Mouse (Mus musculus): ENCODE measurements around the gene AA986860. TPM values are rescaled to one million over a fixed set of nuclear protein-coding genes. Genes with fewer than 3 reads are reported as not detected.

AA986860 gene
- polyA plus RNA-seq, 1 experiment from 2014 or later, result 0.75 TPM

DNA sequence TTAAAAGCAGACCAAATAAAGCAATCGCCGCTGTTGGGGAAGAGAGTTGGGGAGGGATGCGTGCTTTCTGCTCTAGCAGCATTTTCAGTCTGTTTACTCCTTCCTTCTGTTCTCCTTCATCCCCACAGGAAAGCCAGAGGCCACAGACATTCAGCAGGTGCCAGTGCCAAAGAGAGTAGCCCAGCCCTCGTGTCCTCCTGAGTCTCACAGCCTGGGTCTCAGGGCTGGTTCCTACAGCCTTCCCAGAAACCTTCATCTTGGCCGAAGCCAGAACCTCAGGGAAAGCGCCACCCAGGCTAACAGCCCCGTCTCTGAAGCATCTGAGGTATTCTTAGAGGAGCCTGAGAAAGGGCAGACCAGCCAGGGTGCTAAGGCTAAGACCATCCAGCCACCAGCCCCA is 10.4 kb downstream of the AA986860 start:
- H3K79me2 ChIP-seq (ENCODE audit: inconsistent target), result no peaks in the 10 kb centered on the region
- WGBS (ENCODE audit: missing documents), result 93% methylated on average over 7 of the region's 7 CpGs
- no peak overlapping the region for H3K27ac ChIP-seq
- H3K4me3 ChIP-seq (ENCODE audit: inconsistent target), result no peak overlapping the region
- H3K36me3 ChIP-seq (ENCODE audit: inconsistent target), result no peaks in the 10 kb centered on the region

DNA sequence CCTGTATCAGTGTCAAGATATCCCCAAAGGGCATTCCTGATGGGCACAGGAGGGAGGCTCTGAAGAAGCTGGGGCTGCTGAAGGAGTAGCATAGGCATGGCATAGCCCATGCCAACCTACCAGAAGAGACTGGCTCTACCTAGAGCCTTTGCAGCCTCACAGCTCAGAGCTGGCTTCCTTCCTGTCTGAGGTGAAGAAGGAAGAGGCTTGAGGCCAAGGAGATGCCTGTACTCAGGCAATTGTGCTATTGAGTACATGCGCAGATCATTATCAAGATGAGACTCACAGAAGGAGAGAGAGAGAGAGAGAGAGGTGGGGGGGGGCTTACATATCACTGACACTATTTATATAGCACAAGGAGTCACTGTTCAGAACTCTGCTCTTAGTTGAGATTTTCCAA is 12.0 kb downstream of the AA986860 start:
- WGBS (ENCODE audit: missing documents), result 50% methylated on average over 1 of the region's 1 CpGs
- no peak overlapping the region for H3K27ac ChIP-seq
- no peaks in the 10 kb centered on the region for H3K79me2 ChIP-seq (ENCODE audit: inconsistent target)
- H3K36me3 ChIP-seq (ENCODE audit: inconsistent target), result no peaks in the 10 kb centered on the region
- no peak overlapping the region for H3K4me3 ChIP-seq (ENCODE audit: inconsistent target)

DNA sequence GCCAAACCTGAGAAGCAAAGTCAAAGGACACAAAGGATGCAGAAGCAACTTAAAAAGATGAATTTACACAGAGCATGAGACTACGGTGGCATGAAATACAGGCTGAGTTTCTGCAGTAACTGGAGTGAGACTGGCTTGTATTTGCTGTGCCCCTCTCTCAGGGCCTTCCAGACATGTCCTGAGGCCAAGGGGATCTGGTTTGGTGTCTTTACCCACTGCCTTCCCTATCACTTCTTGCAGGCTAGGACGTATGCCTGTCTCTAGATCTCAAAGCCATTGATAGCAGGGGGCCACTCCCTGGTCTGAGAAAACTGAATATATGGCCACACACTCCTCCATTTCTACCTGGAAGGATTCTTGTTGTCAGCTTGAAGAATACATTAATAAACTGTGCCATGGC is 12.4 kb downstream of the AA986860 start:
- no peak overlapping the region for H3K27ac ChIP-seq
- 80% methylated on average over 2 of the region's 2 CpGs for WGBS (ENCODE audit: missing documents)
- no peaks in the 10 kb centered on the region for H3K36me3 ChIP-seq (ENCODE audit: inconsistent target)
- no peaks in the 10 kb centered on the region for H3K79me2 ChIP-seq (ENCODE audit: inconsistent target)
- no peak overlapping the region for H3K4me3 ChIP-seq (ENCODE audit: inconsistent target)

DNA sequence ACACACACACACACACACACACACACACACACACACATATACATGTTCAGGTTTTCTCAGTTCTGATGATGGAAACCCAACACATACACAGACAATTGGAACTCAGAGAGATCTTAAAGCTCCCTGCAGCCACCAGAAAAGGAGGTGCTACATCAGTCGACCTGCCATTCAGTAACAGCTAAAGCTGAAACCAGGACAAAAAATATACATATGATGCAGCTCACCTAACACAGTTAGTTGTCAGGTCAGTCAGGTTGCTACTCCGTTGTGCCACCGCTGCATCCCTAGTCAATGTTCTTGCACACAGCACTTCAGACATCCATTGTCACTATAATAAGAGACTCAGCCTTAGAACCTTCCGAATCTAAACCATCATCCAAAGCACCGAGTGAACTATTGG is 13.2 kb downstream of the AA986860 start:
- no peak overlapping the region for H3K27ac ChIP-seq
- H3K4me3 ChIP-seq (ENCODE audit: inconsistent target), result no peak overlapping the region
- H3K79me2 ChIP-seq (ENCODE audit: inconsistent target), result no peaks in the 10 kb centered on the region
- 94% methylated on average over 5 of the region's 5 CpGs for WGBS (ENCODE audit: missing documents)
- no peaks in the 10 kb centered on the region for H3K36me3 ChIP-seq (ENCODE audit: inconsistent target)

DNA sequence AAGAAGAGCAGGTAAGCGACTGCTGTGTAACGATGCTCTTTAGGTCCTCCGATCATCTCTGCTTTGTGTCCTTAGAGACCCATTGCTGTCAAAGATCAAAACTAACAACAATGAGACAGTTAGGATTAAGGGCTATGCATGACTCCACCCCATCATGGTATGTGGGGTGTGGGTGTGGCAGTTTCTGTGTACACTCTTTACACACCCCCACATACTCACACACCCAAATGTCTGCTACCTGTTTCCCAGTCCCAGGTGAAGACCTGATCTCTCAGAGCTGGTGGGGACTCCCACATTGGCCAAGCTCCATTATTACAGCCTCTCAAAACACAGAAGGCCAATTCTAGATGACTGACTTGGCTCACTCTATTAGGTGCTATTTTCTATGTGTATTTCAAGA is 13.8 kb downstream of the AA986860 start:
- Histone ChIP-seq H3K4me3 (ENCODE audit: inconsistent target) (no peak overlapping the region), H3K27ac (no peak overlapping the region), H3K36me3 (ENCODE audit: inconsistent target) (no peaks in the 10 kb centered on the region), H3K79me2 (ENCODE audit: inconsistent target) (no peaks in the 10 kb centered on the region)
- 96% methylated on average over 3 of the region's 3 CpGs for WGBS (ENCODE audit: missing documents)

DNA sequence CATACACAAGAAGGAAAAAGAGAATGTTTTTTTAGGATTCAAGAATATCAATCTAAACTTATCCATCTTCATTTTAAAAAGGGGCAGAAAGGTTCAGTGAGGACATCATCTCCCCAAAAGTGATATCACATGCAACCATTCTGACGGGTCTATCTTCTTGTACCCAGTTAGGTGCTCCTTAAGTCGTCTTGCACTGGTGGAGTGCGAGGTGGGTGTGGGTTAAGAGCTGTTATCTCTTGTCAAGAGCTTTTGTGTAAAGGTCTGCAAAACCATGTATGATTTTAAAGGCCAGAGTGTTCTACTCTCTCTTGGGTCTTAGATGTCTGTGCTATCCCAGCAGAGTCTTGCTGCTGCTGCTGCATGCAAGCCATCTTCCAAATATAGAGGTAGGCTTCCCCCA is 15.0 kb downstream of the AA986860 start:
- H3K36me3 ChIP-seq (ENCODE audit: inconsistent target), result no peaks in the 10 kb centered on the region
- no peak overlapping the region for H3K27ac ChIP-seq
- no peak overlapping the region for H3K4me3 ChIP-seq (ENCODE audit: inconsistent target)
- H3K79me2 ChIP-seq (ENCODE audit: inconsistent target), result no peaks in the 10 kb centered on the region
- WGBS (ENCODE audit: missing documents), result 91% methylated on average over 3 of the region's 3 CpGs

DNA sequence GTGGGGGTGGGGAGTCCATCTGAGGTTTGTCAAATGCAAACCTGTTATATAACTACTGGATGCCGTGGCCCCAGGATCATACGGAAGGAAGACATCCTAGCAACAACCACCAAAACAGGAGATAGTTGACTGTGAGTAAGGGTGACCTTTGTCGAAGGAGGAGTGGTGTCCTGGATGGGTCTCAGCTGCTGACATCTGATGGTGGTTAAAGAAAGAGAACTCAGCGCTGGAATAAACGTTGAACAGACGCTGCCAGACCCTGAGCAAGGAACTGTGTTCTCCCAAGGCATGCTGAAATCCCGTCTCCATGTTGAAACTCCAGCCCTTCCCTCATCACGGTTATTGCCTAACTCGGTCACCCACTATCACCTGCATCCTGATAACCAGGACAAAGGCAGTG is 27.9 kb downstream of the AA986860 start:
- WGBS (ENCODE audit: missing documents), result 86% methylated on average over 9 of the region's 9 CpGs
- H3K4me3 ChIP-seq (ENCODE audit: inconsistent target), result no peak overlapping the region
- H3K79me2 ChIP-seq (ENCODE audit: inconsistent target), result no peaks in the 10 kb centered on the region
- no peaks in the 10 kb centered on the region for H3K36me3 ChIP-seq (ENCODE audit: inconsistent target)
- H3K27ac ChIP-seq, result no peak overlapping the region

DNA sequence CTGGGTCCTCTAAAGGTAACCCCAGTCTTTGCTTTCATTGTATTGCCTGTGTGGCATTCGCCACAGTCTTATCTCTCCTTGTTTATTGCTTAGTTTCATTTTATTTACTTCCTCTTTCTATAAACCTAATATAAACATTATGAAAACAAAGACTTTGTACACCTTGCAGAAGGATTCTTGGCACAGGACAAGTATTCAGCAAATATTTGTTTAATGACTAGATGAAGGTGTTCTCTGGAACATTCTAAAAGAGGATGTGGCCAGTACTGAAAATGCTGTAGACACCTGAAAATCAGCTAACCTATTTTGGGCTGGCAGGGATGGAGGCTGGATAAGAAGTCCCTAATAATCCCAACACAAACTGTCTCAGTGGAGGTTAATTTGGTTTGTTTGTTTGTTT is 29.8 kb downstream of the AA986860 start:
- Histone ChIP-seq H3K27ac (no peak overlapping the region), H3K79me2 (ENCODE audit: inconsistent target) (no peaks in the 10 kb centered on the region), H3K4me3 (ENCODE audit: inconsistent target) (no peak overlapping the region), H3K36me3 (ENCODE audit: inconsistent target) (no peaks in the 10 kb centered on the region)
- 80% methylated on average over 1 of the region's 1 CpGs for WGBS (ENCODE audit: missing documents)

DNA sequence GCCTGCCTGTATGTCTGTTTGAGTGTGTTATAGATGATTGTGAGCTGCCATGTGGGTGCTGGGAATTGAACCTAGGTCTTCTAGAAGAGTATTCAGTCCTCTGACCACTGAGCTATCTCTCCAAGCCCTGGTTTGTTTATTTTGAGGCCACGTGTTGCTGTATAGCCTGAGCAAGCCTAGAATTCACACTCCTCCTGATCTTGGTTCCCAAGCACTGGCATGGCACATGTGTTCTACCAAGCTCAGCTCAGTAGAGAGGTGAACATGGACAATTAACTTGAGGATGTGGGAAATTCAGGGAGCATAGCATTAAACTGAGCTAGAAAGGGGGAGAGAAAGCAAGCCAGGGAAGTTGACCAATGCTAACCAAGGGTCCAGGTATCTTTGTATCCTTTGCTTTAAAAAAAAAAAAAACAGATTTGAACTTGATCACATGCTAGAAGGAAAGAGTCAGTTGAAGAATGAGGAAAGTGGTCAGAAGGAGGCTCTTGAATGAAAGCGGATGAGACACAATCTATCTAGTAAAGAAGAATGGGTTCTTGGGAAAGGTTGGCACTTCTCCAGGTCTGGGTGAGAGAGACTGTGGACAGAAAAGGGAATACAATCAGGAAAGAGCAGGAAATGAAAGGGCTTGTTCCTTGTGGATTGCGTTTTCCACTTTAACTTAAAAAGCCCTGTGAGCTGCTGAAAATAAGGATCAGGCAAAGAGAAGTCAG is 30.4 kb downstream of the AA986860 start:
- Histone ChIP-seq H3K27ac (no peak overlapping the region), H3K79me2 (ENCODE audit: inconsistent target) (no peaks in the 10 kb centered on the region), H3K36me3 (ENCODE audit: inconsistent target) (no peaks in the 10 kb centered on the region), H3K4me3 (ENCODE audit: inconsistent target) (no peak overlapping the region)
- 92% methylated on average over 3 of the region's 3 CpGs for WGBS (ENCODE audit: missing documents)

DNA sequence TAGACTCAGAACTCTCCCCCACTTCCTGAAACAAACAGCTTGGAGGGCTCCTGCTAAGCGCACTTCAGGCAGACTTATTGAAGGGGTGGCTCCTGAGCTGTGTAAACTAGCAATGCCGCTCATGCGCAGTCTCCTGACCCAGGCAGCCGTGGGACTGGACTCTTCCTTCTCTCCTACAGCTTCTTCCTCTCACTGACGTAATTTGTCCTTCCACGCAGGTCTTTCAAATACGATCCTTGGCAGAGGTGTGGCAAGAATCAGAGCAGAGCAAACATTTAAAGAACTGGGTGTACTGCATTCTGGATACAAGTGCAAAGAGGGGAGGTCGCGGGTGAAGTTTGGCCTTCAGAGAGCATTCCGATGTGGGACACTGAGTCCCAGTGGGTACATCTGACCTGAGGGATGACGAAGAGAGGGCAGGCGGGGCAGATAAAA is 32.3 kb downstream of the AA986860 start:
- Histone ChIP-seq H3K79me2 (ENCODE audit: inconsistent target) (no peaks in the 10 kb centered on the region), H3K4me3 (ENCODE audit: inconsistent target) (no peak overlapping the region), H3K36me3 (ENCODE audit: inconsistent target) (no peaks in the 10 kb centered on the region), H3K27ac (no peak overlapping the region)
- WGBS (ENCODE audit: missing documents), result 65% methylated on average over 12 of the region's 12 CpGs

DNA sequence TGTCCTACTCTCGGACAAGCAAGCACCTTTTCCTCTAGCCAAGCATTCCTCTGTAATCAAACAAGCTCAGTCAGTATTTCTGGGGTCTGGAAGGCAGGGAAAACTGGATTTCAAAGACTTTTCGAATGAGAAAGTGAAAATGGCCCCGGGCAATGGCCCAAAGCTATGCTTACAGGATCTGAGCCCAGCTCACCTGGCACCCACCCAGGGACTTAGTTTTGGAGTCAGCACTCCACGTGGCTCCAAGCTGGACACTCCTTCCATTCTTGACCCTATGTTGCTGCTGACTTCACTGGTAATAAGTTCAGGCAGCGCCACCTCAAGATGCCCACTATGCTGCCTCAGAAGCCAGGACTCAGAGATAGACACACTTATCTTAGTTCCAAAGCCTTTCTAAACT is 35.3 kb downstream of the AA986860 start:
- 91% methylated on average over 5 of the region's 5 CpGs for WGBS (ENCODE audit: missing documents)
- Histone ChIP-seq H3K4me3 (ENCODE audit: inconsistent target) (no peak overlapping the region), H3K36me3 (ENCODE audit: inconsistent target) (no peaks in the 10 kb centered on the region), H3K27ac (no peak overlapping the region), H3K79me2 (ENCODE audit: inconsistent target) (no peaks in the 10 kb centered on the region)

DNA sequence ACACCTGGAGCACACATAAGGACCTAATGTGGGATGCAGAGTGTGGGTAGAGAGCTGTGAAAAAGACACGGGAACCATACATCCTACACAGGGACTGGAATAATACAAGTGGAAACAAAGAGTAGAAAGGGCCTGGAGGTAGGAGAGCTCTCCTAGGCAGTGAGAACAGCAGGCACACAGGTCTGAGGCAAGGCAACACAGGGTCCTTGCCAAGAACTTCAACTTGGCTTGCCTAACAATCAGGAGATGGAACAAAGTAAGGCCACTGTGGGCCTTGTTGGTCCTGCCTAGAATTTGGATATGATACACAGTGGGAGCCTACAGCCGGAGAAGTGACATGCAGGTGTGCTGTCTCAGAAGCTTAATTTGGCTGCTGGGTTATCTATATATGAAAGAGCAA is 38.1 kb downstream of the AA986860 start:
- 100% methylated on average over 2 of the region's 2 CpGs for WGBS (ENCODE audit: missing documents)
- Histone ChIP-seq H3K27ac (no peak overlapping the region), H3K4me3 (ENCODE audit: inconsistent target) (no peak overlapping the region), H3K36me3 (ENCODE audit: inconsistent target) (no peaks in the 10 kb centered on the region), H3K79me2 (ENCODE audit: inconsistent target) (no peaks in the 10 kb centered on the region)

DNA sequence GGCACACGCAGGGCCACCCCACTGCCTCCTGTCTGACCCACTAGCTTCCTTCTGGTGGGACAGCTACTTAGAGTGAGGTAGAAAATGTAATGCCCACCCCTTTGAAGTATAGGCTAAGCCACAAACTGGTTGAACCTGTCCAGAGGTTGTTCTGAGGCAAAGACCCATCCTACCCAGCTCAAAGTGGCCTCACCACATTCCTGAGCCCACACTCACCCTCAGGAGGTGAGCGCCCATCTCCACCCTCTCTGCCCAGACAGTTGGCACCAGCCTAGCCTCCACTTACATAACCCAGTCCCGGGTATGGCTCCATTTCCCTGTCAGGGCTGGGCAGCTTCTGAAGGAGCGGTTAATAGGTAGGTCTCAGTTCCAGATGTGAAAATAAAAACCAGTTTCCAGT is 38.7 kb downstream of the AA986860 start:
- WGBS (ENCODE audit: missing documents), result 88% methylated on average over 4 of the region's 4 CpGs
- H3K4me3 ChIP-seq (ENCODE audit: inconsistent target), result no peak overlapping the region
- no peaks in the 10 kb centered on the region for H3K36me3 ChIP-seq (ENCODE audit: inconsistent target)
- H3K27ac ChIP-seq, result no peak overlapping the region
- H3K79me2 ChIP-seq (ENCODE audit: inconsistent target), result no peaks in the 10 kb centered on the region

DNA sequence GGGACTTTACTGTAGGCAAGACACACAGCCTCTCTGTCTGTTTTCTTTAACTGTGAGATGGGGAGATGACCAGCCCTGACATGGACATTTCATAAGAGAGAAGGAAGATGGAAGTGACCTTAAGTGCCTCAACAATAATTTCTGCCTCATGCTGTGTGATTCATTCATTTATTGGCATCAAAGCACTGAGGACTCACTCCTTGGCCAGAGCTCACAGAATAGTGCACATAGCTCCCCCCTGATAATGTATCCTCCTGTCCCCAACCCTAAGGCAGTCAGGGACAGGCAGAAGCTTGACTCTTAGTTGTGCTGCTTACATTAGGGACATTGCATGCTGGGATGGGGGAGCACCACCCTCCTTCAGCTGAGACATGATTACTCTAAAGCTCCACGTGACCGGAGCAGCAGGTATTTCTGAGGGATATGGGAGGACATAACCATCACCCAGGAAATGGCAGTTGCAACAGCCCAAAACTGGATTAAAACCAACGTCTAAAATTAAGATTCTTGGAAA is 39.3 kb downstream of the AA986860 start:
- Histone ChIP-seq H3K4me3 (ENCODE audit: inconsistent target) (no peak overlapping the region), H3K27ac (no peak overlapping the region), H3K79me2 (ENCODE audit: inconsistent target) (no peaks in the 10 kb centered on the region), H3K36me3 (ENCODE audit: inconsistent target) (no peaks in the 10 kb centered on the region)
- WGBS (ENCODE audit: missing documents), result 82% methylated on average over 3 of the region's 3 CpGs

DNA sequence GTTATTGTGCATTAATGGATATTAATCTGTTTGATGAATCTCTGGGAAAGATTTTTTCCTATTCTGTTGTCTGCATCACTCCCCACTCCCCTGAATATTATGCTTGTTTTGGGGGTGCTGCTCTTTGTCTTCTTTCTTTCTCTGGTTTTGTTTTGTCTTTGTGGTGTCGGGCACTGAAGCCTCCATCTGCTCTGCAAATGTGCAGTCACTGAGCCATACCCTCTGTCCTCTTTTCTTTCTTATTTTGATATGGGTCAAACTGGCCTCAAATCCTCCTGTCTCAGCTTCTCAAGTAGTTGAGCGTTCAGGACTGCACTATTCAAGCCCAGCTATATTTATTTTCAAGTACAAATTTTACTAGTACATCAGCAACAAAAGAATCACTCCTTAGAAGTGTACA is 43.5 kb downstream of the AA986860 start:
- H3K27ac ChIP-seq, result no peak overlapping the region

More for the DNA sequence above, 43.5 kb downstream of the AA986860 start:
- H3K79me2 ChIP-seq (ENCODE audit: inconsistent target), result no peaks in the 10 kb centered on the region
- WGBS (ENCODE audit: missing documents), result 83% methylated on average over 2 of the region's 2 CpGs
- no peak overlapping the region for H3K4me3 ChIP-seq (ENCODE audit: inconsistent target)
- H3K36me3 ChIP-seq (ENCODE audit: inconsistent target), result no peaks in the 10 kb centered on the region

Data from macrophage (primary cell).